Mouse (Mus musculus): ENCODE measurements around the gene Gja4.

Gja4 gene

DNA sequence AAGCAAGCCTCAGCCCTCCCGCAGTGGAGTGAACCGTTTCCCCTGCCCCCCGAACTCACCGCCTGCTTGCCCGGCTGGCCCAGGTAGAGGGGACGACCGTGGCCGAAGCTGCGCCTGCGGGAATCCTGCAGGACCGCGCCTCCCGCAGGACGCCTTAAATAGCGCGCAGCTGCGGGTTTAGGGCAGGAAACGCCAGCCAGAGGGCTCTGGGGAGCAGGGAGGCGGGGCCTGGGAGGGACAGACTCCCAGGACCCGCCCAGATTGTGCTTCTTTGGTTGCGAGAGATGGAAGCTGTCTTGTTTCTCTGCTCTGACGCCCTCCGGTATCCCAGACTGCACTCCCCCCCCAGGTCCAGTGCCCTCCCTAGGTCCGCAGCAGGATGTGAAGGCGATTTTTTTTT, at the start of gene Gja4:
Gene Gja4, minus strand, starts transcription at position 179 of the 400 bp plus-strand sequence.
- peak; percentile 85 for DNase-seq (ENCODE audit: low spot score)

DNA sequence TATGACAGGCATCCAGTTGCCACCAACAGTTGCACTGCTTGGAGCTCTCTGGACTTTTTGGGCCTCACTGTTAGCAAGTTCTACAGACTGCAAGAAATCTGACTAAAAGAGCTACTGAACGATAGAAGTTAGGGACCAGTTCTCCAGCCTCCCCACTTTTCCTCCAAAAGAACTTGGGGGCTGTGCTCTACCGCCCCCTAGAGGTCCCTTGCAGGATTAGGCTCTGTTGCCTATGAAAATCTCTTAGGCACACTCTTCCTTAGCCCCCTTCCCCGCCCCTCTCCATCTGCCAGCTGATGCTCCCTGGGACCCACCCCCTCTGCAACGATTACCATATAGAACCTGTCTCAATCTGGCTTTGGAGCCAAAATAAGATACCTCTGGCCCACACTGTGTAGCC, 49.5 kb upstream of the Gja4 start:
- DNase-seq (ENCODE audit: low spot score) = peak; percentile 53

DNA sequence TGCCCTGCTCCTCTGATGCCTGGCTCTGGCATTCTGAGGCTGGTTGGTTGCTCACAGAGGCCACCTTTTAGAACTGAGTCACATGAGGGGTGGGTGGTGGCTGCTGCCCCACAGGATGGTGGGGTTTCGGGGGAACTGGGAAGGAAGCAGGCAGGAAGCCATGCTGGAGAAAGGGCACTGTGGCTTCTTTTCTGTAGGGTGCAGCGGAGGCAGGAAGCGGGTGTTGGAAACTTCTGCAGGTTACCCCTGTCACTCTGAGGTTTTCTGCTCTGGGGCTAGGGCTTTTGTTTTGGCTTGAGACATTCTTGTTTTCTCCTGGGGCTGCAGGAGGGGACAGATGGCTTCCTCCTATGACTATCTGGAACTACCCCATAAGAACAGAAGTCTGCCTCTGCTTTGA, 48.7 kb upstream of the Gja4 start:
- no peak for DNase-seq (ENCODE audit: low spot score)

DNA sequence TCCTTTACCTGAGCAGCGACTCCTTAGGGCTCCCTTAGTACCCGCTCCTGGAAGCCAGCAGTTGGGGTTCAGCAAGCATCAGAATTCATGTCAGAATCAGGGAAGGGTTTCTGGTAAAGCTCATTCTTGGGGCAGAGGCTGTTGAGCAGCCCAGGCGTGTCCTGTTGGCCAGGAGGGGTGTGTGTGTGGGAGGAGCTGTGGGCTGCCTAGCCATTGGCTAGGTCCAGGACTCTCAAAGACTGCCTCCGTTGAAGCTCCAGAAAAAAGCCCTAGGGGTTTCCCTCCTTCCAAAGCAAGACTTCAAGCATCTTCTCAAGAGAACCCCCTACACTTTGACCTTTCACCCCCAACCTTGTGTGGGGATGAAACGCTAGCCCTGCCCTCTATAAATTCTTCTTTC, 44.2 kb upstream of the Gja4 start, which contains the start of gene Gjb5:
Gene Gjb5, minus strand, starts transcription at position 164 of the 400 bp plus-strand sequence.
- DNase-seq (ENCODE audit: low spot score) = no peak

DNA sequence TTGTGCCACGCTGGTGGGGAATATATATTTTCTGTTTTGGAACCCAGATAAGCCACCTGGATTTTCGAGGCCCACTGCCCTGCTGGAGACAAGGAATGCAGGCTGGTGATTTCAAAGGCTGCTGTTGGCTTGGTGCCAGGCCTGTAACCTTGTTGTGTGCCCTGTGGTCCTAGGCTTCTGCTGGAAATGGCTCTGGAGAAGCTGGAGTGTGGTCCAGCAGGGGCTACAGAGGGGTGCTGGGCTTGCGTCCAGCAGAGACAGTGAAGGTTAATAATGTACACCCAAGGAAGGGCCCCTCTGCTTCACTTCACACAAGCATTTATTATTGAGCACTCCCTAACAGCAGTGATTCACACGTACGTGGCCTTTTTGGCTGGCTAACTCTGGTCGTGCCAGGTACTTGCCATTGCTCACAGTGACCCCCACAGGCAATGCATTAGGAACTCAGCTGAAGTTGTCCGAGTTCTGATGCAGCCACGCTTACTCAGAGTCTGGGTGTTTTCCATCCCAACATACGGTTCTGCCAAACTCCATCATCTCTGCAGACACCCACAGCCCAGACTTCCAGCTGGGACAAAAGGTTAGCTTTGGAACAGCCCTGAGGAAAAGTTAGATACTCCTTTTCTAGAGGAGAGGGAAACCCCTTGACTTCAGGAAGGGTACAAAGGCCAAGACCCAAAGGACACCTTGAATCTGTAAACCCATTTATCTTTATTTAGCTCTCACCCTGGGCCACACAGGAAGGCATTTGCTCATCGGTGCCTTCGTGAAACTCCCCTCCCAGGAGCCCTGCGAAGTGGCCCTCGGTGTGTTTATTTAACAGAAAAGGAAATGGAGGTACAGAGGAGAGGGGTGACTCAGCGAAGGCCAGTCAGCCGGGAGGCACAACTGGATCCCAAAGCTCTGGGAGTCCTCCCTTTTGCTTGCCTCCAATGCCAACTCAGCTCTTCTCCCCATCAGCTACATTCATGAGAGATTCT, 41.0 kb upstream of the Gja4 start:
- no peak for DNase-seq (ENCODE audit: low spot score)

DNA sequence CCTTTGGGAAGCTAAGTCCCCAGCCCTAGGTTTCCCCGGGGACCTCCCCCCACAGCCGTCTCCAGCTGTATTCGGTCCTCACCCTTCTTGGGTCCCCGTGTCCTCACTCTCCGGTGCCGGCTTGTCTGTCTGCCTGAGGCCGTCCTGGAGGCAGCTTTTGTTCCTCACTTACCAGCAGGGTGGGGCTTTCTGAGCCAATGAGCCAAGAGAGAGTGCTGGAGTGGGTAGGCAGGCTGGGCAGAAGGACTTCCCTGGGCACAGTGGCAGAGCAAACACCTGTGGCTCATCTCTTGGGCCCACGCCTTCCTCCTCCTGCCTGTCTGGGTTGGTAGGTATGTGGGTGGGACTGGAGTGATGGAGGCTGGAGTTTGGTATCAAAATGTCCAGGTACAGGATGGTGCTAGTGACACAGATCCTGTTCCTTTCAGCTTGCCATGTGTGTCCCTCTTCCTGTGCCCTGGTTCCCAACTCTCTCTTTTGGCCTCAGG, 40.2 kb upstream of the Gja4 start, which contains the start of gene Gjb4:
Gene Gjb4, minus strand, starts transcription at position 131 of the 488 bp plus-strand sequence.
- no peak for DNase-seq (ENCODE audit: low spot score)

DNA sequence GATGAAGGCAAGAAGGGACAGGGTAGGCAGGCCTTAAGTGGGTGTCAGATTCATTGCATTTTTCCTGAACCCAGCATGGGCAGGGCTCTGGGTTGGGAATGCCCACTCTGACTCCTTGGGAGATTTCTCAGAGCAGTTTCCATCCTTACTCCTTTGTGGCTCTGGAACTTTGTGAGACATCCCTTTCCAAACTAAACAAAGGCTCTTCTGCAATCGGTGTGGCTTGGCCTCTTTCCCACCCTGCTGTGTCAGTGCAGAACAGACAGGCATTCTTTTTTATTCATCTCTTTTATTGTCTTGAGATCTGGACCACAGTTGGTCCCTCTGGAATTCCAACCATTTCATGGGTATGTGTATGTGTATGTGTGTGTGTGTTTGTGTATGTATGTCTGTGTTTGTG, 38.8 kb upstream of the Gja4 start:
- no peak for DNase-seq (ENCODE audit: low spot score)

DNA sequence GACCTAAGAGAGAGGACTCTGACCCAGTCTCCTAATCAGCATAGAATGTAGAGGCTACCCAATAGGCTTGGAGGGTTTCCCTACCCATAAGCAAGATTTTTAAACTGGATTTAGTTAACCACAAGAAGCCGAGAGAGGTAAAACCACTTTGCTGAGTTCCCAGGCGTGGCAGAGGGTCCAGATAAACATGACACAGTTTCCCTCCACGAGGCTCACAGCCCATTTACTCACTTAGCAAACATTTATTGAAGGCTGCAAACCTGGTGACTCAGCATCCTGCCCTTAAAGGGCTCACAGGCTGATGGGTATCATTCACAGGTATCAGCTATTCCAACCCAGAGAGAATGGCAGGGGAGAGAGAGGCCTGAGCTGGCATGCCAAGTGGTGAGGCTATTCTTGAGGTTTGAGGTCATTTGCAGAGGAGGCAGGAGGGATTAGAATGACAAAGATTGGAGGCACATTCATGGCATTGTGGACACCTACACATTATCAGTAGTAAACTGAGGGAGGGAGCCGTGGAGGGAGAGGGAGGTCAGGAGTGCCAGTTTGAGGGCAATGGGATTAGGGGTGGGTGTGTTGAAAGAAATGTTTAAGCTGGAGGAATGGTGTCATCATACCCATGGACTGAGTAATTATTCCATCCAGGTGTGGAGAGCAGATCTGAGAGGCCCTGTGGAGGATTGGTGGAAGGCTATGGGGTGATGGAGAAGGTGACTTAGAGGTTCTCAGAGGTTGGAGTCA, 35.9 kb upstream of the Gja4 start:
- no peak for DNase-seq (ENCODE audit: low spot score)

DNA sequence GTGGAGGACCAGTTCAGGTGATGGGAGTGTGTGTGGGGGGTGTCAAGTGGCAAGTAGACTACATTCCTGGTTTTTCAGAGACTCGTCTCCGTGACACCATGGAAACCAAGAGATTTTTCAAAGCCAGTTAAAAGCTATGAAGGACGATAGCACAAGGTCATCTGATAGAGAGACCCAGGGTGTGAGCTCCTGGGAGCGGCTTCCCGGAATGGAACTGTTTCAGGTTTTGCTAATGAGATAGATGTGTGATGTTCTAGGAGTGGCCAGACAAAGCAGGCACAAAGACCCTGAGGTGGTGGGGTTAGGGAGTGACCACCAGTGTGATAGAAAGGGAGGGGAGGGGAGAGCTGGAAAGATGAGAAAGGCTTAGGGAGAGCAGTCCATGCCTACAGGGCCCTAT, 31.2 kb upstream of the Gja4 start:
- DNase-seq (ENCODE audit: low spot score) = no peak

DNA sequence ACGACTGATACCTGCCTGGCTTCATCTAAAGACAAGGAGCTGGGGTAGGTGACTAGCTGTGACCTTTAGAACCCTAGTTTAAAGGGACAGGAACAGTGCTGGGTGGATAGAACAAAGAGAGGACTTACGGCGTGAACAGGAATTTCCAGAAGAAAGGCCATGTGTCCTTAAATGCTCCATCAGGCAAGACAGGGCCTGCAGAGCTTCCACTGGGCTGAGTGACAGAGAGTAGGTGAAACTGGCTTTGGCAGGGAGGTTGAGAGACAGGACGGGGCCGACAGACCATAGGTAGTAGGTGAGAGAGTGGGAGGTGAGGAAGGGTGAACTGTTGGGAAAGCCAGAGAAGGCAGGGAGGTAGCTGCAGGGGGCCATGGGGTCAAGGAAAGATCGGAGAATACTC, 27.5 kb upstream of the Gja4 start:
- DNase-seq (ENCODE audit: low spot score) = no peak

DNA sequence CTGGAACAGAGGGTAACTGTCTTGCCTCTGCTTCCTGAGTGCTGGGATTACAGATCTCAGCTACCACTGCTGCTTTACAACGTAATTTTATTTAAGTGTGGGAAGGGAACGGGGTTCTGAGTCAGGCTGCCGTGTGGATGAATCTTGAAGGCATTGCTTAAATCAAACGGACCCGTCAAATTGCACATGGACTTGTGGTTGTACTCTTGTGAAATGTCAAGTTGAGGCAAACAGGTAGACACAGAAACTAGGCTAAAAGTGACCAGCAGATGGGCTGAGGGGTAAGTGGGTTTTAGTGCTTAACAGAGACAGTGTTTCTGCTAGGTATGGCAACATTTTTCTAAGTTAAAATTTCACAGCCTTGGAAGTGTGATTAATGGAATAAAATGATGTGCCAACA, 23.8 kb upstream of the Gja4 start:
- no peak for DNase-seq (ENCODE audit: low spot score)

DNA sequence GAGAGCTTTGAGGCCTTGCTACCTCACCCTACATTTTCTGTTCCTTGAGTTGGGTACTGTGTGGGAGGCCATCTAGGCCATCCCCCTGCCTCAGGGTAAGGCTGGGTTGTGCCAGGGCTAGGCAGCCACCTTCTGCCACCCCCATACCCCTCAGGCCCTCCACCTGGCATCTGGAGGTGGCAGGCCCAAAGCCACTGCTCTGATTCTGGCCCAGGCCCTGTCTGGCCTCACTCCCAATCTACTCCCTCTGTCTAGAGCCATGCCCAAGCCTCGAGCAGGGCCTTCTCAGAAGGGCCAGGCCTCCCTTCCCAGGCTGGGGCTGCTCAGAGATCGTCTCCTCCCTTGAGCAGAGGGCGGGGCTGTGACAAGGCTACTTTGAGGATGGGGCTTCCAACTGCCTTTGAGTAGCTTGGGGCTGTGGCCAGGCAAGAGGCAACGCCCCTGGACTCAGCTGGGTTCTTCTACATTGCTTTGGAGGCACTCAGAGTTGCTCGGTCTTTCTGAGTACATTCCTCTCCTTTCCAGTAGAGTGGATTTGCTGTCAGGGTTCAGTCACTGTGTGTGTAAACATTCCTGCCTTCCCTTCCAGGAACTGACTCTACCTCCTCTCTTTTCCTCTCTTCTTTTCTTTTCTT, 21.1 kb upstream of the Gja4 start:
- no peak for DNase-seq (ENCODE audit: low spot score)

DNA sequence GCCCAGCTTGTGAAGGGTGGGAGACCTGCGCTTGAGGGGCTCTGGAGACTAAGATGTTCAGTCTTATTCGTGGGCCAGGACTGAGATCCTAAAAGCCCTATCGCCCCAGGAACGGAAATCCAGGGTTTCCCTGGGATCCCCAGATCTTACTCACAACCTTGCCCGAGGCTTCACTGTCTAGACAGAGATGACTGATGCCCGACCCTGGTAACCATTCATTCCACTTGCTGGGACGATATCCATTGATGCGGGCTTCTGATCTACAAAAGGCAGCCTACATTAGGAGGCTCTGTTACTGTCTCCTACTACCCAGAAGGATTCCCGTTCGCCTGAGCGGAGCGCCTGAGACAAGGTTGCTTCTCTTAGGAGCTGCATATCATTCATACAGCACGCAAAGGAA, 17.3 kb upstream of the Gja4 start:
- no peak for DNase-seq (ENCODE audit: low spot score)

DNA sequence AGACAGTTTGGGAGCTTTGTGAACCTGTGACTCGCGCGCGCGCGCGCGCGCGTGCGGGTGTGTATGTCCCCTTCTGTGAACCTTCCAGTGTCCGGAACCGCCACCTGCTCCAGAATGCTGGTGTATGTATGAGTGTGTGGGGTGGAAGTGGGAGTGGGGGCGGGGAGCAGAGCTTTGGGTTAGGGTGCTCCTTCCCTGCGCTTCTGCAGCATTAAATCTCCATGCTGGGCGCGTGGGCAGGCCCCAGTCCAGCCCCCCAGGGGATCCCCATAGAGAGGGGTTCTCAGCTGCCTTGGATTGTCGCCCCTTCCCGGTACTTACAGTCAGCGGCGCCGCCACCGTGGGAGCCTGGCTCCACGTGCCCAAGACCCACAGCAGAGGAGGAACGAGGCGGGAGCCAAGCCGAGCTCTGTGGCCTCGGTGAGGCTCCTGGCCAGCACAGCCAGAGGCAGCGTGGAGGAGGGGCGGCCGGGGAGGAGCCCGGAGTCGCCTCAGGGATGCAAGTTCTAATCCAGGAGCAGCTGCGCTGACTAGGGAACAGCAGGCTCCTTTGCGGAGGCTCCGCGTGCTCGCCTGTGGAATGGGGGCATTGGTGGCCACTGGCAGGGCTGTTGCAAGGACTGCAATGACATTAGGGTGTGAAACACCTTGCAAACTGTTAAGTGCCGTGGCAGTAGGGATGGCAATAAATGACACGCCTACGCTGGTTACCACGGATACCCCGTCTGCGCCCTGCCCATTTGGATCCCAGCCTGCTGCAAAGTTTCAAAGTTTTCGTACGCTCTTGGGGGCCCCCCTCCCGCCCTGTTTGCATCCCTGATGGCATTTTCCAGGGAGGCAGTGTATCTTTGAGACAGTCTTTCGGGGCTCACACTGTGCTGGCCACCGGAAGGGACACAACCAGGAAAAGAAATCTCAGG, 16.6 kb upstream of the Gja4 start, which contains the start of gene Gjb3:
Gene Gjb3, minus strand, starts transcription at position 664 of the 920 bp plus-strand sequence.
- DNase-seq (ENCODE audit: low spot score) = peak; percentile 28

DNA sequence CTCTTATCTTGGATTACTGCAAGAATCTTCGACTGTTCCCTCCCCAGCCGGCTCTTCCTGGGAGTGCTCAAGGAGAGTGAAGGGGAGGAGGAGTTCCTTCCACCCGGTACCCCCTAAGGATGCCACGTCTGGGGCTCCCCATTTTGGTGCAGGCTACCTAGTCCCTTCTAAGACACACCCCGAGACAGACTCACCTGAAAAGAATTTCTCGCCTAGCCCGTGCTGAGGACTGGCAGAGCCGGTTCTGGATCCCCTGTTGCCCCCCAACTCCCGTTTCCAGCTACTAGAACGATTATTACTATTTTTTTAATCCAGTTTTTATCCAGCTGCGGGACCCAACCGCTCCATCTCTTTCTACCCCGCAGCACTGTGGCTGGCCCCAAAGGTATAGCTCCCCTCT, 15.9 kb upstream of the Gja4 start:
- no peak for DNase-seq (ENCODE audit: low spot score)

DNA sequence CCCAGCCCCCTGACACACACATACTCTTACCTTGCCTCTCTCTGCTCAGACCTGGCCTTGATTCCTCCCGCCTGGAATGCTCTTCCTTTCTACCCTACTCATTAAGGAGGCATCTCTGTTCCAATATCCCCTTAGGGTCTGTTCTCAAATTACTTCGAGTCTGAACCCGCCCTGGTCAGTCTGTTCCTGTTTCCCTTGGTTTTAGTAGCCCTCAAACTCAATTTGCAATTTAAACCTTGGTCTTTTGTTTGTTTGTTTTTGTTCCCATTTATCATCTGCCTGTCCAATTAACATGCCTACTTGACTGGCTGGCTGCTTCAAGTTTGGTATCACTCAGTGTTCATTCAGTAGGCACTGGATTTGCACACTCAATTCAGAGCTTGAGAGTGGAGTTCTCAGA, 15.2 kb upstream of the Gja4 start:
- no peak for DNase-seq (ENCODE audit: low spot score)

DNA sequence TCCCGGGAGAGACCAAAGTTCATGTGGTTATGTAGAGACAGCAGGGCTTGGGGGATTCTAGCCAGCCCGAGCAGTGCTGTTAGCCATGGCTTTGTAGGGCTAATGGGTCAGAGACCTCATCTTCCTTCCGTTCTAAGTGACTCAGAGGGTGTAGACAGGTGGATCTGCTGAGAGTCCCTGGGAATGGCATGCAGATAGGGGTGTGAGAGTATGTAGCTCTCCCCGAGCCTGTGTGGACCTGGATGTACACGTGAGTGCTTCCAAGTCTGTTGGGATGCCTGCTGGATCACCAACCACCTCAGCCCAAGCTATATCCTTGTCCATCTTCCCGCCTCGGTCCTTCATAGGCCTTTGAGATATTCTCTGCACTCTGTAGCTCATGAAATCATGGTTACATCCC, 14.5 kb upstream of the Gja4 start:
- no peak for DNase-seq (ENCODE audit: low spot score)

DNA sequence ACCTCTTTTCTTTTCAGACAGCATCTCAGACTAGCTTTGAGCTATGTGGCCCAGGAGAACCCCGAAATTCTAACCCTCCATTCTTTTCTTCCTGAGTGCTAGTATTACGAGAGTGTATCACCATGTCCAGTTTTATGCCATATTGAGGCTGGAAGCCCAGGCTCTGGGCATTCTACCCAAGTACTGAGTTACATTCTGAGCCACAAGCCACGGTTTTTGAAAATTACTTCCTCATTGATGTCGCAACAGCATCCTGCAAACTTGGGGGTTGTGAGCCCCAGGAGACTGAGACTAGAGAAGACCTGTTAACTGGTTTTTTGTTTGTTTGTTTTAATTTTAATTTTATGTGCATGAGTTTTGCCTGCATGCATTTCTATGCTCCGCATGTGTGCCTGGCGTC, 13.9 kb upstream of the Gja4 start:
- no peak for DNase-seq (ENCODE audit: low spot score)

DNA sequence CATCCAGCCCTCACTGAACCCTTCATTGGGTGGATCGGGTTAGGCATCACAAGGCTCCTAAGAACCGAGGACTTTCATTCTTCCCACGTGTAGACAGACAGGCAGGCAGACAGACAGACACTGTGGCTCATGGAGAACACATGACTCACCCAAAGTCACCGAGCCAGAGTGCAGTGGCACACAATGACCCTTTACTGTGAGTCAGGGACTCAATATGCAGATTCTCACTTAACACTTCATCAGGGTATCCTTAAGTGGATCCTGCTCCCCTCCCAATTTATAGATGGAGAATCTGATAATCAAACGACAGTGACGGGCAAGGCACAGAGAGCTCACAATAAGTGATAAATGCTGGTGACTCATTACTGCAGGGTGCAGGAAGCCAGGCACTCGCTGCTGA, 13.4 kb upstream of the Gja4 start:
- DNase-seq (ENCODE audit: low spot score) = no peak

DNA sequence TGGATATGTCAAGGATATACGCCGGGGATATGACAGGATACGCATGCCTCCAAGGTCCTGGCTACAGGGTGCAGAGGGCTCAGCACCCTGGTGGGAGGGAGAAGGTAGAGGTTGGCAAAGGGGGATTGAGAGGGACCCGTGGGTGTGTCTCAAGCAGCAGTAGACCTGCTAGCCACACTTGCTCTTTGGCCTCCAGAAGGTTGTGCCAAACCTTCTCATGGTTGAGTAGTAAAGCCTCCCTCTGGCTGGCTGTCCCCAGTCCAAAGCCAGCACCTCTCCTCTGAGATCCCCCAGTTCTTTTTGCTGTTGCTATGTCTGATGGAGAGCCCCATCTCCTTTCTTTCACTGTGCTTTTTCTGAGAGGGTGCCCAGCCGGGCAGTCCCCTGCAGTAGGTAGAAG, 11.4 kb upstream of the Gja4 start:
- DNase-seq (ENCODE audit: low spot score) = no peak

DNA sequence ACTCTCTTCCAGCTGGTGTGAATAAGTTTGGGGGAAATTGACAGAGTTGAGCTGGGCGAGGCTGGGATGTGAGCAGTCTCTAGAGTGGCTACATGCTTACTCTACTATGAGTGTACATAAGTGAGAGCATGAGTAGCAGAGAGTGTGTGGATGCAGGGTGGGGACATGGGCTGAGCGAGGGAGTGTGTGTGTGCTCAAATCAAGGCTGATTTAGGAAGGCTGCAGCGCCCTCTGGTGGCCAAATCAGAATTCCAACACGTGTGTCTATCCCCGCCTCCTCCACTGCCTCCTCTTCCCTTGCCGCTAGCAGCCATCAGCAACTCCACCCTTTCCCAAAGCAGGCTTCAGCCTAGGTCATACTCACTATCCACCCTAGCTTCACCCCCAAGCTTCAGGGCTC, 10.9 kb upstream of the Gja4 start:
- peak; percentile 94 for DNase-seq (ENCODE audit: low spot score)
